Mouse (Mus musculus) G1E-ER4 (cell line): Measurements from ENCODE around the gene Tmem189. TPM values are rescaled to one million over a fixed set of nuclear protein-coding genes. Genes with fewer than 3 reads are reported as not detected.

Source experiments
- GATA1 ChIP-seq: IDR thresholded peaks from one replicate; pipeline ENCODE4 v1.8.0; 2012; ENCODE audit warnings: low read length, inconsistent platforms
- polyA plus RNA-seq: library from polyadenylated mRNA; stranded (reverse); fragments of >175 nt; gene quantifications from 2 replicates; pipeline ENCODE4 v1.2.3, GENCODE M21; 2012

Tmem189 gene
- polyA plus RNA-seq: 36.1 and 47.2 TPM in 2 replicates

- no peak for TF ChIP-seq GATA1
These were observed at the start of gene Tmem189 for GRCm38 (mm10) chr2:167689501-167690218. TSS of gene Tmem189 (minus strand) at chr2:167689822.

DNA sequence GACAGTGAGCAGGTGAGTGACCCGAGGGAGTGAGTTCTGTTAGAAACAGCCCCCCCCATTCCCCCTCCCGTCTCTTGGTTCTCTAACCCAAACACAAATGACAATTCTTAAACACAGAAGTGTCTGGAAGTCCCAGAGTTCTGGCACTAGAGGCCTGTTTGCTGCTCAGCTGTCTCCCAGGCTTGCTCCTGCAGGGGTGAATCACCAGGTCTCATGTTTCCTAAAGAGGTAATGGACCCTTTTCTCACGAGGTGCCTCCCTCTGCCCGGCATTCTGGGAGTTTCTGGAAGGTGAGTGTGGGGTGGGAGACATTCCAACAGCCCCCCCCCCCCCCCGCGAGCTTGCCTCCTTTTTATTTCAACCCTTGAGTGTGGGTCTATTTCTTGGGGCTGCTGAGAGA, 49.4 kb upstream of the Tmem189 start:
- TF ChIP-seq GATA1: no peak

GRCm38 (mm10) chr2:167734861-167735260, 45.2 kb upstream of the Tmem189 start:
- TF ChIP-seq GATA1: no peak

GRCm38 (mm10) chr2:167731149-167731548, 41.5 kb upstream of the Tmem189 start:
- TF ChIP-seq GATA1: no peak

- no peak for TF ChIP-seq GATA1
These were observed 40.4 kb upstream of the Tmem189 start for GRCm38 (mm10) chr2:167730036-167730435.

DNA sequence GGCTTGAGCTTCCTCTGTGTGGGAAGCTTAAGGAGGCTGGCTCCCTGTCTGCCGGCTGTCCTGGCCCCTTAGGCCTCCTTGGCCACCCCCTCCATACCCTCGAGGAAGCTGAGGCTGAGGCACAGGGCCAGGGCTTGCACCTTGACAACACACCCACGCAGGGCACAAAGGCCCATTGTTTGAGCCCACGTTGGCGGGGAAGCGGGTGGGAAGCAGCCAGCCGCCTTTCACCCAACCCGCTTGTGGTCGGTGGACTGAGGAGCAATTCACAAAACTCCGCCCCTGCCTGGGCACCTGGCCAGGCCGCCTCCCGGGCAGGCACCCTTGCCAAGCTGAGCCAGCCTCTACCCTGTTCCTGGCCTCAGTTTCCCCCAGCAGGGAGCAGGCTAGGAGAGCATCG, 37.5 kb upstream of the Tmem189 start:
- no peak for TF ChIP-seq GATA1

DNA sequence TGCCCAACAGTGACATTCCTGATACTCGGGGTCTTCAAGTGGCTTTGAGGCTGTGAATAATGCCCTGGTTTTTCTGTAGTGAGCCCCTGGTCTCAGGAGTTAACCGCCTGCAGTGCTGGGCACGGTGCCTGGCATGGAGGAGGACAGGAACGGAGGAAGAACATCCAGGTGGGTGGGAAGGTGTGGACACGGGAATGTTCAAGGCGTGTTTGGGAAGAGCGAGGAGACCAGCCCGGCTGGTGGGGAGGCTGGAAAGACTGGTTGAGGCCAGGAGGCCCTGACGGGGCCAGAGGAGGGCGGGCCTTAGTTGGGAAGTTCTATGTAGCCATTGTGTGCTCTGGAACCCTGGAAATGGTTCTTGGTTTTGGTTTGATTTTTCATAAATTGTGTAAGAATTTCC, 36.3 kb upstream of the Tmem189 start:
- TF ChIP-seq GATA1: no peak

DNA sequence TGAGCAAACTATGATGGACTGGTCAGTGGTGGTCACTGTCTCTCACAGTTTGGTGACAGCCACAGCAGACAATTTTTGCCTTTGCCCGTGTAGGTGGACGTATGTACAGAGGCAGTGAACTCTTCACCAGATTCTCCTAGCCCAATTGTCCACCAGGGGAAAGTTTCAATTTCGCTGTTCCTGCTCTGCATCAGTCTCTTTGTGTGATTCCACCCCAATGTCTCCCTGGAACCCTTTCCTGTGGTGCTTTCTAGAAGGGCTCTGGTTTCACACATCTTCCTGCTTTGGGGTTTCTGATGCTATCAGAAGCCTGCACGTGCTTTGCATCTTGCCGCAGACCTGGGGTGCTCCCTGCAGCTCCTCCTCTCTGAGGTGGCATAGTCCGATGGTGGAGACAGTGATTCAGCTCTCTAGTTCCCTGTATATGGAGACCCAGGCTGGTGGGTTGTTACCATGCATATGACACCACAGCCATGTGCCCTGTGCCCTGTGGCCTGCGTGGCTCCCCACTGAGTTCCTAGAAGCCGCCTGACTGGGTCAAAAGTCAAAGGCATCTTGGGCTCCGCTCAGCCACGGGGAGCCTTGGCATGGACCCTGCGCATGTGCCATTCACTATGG, 34.1 kb upstream of the Tmem189 start:
- no peak for TF ChIP-seq GATA1

- no peak for TF ChIP-seq GATA1
These were observed 32.9 kb upstream of the Tmem189 start for GRCm38 (mm10) chr2:167722538-167722937.

- TF ChIP-seq GATA1: no peak
These were observed 31.7 kb upstream of the Tmem189 start for GRCm38 (mm10) chr2:167721159-167721882.

DNA sequence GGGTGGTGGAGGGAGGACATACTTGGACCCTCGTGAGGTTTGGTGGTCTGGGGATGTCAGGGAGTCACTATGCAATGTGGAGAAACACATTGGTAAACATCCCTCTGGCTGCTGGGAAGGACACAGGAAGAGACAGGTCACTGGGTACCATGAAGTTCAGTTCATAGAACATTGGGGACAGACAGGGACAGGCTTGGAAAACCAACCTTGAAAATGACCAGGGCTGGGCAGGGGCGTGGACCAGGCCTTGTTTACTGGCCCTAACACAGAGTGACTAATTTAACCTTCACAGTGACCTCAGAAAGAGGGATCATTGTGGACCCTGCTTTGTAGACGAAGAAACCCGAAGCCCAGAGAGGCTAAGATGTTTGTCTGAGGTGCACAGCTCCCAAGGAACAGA, 29.9 kb upstream of the Tmem189 start:
- TF ChIP-seq GATA1: no peak

- TF ChIP-seq GATA1: no peak
These were observed 27.6 kb upstream of the Tmem189 start for GRCm38 (mm10) chr2:167717208-167717607.

DNA sequence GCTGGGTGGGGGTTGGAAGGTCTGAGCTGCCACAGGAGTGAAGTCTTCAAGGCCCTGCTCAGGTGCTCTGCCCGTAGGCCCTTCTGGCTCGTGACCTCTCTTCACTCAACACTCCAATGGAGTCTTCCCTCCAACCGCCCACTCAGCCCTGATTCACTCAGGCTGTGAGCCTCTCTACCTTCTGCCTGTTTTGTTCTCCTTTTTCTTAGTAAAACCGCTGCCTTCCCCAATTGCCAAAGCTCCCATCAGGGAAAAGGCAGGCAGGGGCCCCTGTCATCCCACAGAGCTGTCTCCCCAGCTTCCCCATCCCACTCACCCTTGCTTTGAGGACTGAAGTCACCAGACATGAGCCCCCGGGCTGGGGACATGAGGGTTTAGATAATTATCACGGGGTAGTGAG, 25.4 kb upstream of the Tmem189 start:
- TF ChIP-seq GATA1: no peak

DNA sequence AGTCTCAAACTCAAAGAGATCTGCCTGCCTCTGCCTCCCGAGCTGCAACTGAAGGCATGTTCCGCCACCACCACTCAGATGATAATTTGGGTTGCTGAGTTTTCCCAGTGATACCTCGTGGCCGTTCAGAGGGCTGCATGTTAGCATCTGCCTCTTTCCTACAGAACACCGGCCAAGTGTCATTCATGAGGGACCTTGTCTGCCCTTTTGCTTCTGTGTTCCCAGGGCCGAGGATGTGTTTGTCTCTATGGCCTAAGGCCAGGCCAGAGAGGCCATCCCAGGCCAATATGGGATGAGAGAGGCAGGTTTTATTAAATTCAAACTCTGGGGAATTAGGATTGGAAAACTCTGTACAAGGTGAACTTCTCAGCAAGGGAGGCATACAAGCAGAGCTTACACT, 24.7 kb upstream of the Tmem189 start:
- TF ChIP-seq GATA1: no peak

DNA sequence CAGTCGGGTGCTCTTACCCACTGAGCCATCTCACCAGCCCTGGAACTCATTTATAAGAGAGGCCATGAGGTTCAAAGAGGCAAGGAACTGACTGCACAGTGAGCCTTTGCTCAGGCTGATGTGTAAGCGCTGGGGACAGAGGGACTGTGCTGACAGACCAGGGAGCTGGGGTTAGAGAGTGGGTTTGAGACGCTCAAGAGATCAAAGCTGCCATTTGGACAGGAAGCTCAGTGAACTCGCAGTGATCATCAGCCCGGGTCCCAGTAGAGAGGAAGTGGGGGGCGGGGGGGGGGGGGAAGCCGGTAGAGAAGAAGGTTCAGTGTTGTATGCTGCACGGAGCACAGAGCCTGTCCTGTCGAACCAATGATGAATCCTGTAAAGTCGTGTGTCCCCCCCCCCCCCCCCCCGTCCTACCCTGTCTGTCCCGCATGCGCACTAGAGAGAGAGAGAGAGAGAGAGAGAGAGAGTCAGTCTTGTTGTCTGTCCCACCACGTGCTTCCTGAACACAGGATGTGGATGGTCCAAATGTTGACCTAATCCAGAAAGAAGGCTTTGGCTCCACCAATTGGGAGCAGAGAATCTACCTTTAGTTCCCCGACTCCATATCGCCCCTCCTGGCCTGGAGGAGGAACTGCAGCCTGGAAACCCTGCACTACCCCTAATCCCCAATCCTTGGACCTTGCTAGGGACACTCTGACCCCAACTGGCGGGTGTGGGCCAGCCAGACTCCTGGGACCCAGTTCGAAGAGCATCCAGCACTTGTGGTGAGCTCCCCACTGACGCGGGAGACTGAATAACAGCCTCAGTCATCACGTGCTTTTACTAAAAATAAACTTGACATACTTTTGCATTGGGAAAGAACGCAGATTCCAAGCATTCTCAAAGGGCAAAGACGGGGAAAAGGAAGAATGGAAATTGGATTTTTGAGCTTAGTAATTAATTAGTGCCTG, 23.5 kb upstream of the Tmem189 start:
- TF ChIP-seq GATA1: no peak

DNA sequence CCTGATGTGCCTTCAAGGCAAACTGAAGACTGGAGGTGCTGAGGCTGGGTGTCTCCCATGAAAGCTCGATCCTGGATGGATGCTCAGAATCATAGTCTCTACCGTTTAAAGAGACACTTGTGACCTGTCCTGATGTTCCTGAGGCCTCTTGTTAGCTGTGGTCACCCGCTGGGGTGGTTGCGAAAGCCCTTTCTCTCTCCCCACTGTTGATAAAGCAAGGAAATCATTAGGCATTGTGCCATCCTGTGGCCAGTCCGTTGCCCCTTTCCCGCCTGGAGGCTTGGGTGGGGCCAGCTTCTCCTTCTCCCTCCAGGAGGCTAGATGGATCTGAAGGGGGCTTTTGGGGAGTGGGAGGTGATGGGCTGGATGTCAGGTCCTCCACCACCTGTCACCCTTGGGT, 21.0 kb upstream of the Tmem189 start:
- no peak for TF ChIP-seq GATA1

DNA sequence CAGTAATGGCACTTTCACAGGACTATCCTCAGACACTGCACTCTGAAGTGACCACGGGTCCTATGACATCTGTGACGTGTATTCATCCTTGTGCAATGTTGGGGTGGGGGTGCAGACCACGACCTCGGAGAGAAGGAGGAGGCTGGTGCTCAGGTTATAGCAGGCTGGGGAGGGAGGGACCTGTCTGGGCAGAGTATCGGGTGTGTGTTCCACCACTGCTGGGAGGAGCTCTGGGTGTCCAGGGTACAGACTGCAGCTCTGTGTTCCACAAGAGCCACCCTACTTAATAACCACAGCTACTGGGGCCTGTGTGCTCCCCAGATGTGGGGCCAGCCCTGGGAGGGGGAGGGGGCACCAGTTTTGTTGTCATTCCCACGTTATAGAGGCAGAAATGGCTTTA, 20.3 kb upstream of the Tmem189 start:
- no peak for TF ChIP-seq GATA1
